Mouse (Mus musculus) embryonic stem cell, embryonic (primary cell): ENCODE data around the gene Gns.

Experiments
- CTCF ChIA-PET, 4 experiments: fragments of 300-600 bp in 2 of 4; fragments of 350-600 bp in 2 of 4; sonication (Branson Sonifier 250); formaldehyde crosslinking; loops; one replicate each; lab custom pipeline; 2022; ENCODE audit warnings: inconsistent platforms in 2 of 4; lab: Charles Lee
- POLR2A ChIA-PET, 4 experiments: fragments of 300-600 bp in 2 of 4; fragments of 350-600 bp in 2 of 4; sonication (Branson Sonifier 250); formaldehyde crosslinking; loops; one replicate each; lab custom pipeline; 2022; ENCODE audit warnings: antibody characterized with exemption in 4 of 4, inconsistent platforms in 1 of 4; lab: Charles Lee

Gene Gns

GRCm38 (mm10) chr10:121414127-121414526 lies 49.2 kb downstream of the Gns start:
- POLR2A ChIA-PET, result interaction anchor here in 1 of 4 experiments (0.6 kb wide), 1 partner anchor 60 kb away, joined by 3 read pairs; no protein-coding TSS in a partner anchor
- CTCF ChIA-PET, result no interaction called here

- CTCF ChIA-PET, result interaction anchor here (0.6 to 1.7 kb wide), 5 partner anchors 9 to 114 kb away, joined by 3 to 7 read pairs (median 3); no protein-coding TSS in a partner anchor
These were observed 53.9 kb downstream of the Gns start for GRCm38 (mm10) chr10:121418835-121419234.

DNA sequence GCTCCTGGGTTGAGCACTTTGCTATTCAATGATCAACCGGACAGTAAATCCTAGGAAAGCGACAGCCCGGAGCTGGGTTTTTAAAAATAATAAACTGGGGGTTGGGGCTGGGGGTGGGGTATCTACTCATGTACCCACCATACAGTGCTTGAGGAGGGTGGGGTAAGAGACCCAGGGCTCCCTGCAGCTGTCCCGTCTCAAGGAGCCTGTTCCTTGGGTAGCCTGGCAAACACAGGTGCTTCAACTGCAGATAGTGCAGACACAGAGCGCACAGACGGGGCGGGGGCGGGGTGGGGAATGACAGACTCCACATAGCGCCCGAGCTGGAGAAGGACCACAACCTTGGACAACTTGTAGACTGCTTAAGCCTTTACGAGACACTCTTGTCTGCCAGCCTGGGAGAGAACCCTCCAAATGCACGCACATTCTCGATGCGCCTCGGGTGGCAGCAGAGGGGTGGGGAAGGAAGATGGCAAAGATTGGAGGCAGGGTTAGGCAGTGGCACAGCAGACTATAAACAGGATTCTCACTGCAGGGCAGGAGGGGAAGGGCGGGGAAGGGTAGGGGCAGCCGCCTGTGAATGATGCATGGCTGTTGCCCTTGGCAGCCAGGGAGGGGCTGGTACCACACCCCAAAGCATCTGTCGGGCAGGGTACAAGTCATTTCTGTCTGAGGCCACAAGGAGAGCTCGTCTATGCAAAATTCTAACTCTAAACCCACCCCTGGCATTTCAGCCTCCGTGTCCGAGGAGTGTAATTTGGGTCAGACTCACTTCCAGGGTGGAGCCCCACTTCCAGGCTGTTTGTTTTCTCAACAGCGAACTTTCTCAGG lies 55.0 kb downstream of the Gns start:
- CTCF ChIA-PET, result interaction anchor here (0.6 to 2.2 kb wide), 11 partner anchors 8 to 113 kb away, joined by 3 to 14 read pairs (median 4); no protein-coding TSS in a partner anchor

More at GRCm38 (mm10) chr10:121418835-121419234, 53.9 kb downstream of the Gns start:
- POLR2A ChIA-PET, result interaction anchor here in 2 of 4 experiments (0.6 to 1.5 kb wide), 2 partner anchors 10 to 90 kb away, joined by 3 to 4 read pairs; no protein-coding TSS in a partner anchor

DNA sequence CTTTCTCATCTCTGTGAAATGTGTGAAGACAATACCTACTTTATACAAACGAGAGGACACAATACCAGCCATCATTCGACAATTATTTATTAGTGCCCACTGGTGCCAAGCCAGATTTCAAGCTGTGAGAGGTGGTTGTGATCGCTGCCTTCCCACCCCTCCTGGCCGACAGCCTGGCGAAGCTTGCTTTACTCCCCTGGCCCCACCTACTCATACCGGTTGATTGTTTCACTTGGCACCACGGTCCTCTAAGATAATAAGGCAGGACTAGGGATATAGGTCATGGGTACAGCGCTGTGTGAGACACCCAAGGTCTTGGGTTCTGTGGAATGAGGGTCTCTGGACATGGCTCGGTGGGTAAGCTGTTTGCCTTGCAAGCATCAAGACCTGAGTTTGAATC lies 56.1 kb downstream of the Gns start:
- ChIA-PET POLR2A (interaction anchor here in 1 of 4 experiments (0.6 to 1.7 kb wide), 6 partner anchors 9 to 100 kb away, joined by 3 to 5 read pairs (median 4); no protein-coding TSS in a partner anchor), CTCF (interaction anchor here in 2 of 4 experiments (1.5 to 2.2 kb wide), 3 partner anchors 9 to 17 kb away, joined by 4 to 14 read pairs (median 6); no protein-coding TSS in a partner anchor)

More for the DNA sequence above, 55.0 kb downstream of the Gns start:
- POLR2A ChIA-PET, result interaction anchor here (0.6 to 1.5 kb wide), 9 partner anchors 9 to 723 kb away, joined by 3 to 13 read pairs (median 3); no protein-coding TSS in a partner anchor

DNA sequence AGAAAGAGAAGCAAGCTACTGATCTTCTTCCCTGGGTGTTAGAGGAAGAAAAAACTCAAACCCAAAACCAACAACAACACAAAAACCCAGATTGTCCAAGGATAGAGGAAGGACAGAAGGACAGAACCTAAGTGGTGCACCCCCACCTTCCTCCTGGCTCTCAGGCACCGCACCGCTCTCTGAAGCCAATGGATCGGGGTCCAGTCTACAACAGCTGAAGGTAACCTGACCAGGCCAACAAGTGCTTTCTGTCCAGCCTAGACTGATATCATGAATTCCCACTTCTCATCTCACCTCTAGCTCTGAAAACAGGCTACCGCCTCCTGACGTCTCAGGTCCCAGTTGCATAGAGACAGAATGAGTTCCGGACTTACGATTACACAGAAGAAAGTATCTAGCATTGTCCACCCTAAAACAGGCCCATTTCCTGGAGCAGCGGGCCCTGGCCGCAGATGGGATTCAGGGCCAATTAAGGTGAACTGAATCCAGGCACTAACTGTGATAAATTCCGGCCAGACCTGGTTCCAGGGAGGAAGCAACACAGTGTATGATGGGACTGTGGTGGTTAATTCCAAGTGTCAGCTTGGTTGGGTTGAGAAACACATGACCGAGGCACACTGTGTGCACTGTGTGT lies 56.9 kb downstream of the Gns start:
- POLR2A ChIA-PET, result interaction anchor here in 3 of 4 experiments (0.6 to 1.7 kb wide), 6 partner anchors 9 to 1105 kb away, joined by 3 to 5 read pairs (median 3); partner anchors contain the start of gene Rassf3 (in 1 of the 3)
- CTCF ChIA-PET, result interaction anchor here in 1 of 4 experiments (1.8 to 2.2 kb wide), 2 partner anchors 12 to 18 kb away, joined by 4 to 14 read pairs; no protein-coding TSS in a partner anchor

- POLR2A ChIA-PET, result interaction anchor here in 3 of 4 experiments (0.6 to 1.7 kb wide), 4 partner anchors 10 to 1105 kb away, joined by 3 to 5 read pairs (median 3); partner anchors contain the start of gene Rassf3 (in 1 of the 3)
- CTCF ChIA-PET, result interaction anchor here in 1 of 4 experiments (2.2 kb wide), 1 partner anchor 13 kb away, joined by 14 read pairs; no protein-coding TSS in a partner anchor
These were observed 57.4 kb downstream of the Gns start for GRCm38 (mm10) chr10:121422294-121422693.

- ChIA-PET POLR2A (interaction anchor here in 2 of 4 experiments (1.3 to 1.9 kb wide), 2 partner anchors 12 to 13 kb away, joined by 3 to 7 read pairs; no protein-coding TSS in a partner anchor), CTCF (interaction anchor here in 3 of 4 experiments (0.7 to 1.5 kb wide), 4 partner anchors 11 to 55 kb away, joined by 3 to 4 read pairs (median 4); no protein-coding TSS in a partner anchor)
These were observed 58.9 kb downstream of the Gns start for GRCm38 (mm10) chr10:121423541-121424349.

GRCm38 (mm10) chr10:121424455-121424854 lies 59.6 kb downstream of the Gns start:
- CTCF ChIA-PET, result interaction anchor here (0.5 to 1.5 kb wide), 4 partner anchors 12 to 554 kb away, joined by 3 to 5 read pairs (median 4); no protein-coding TSS in a partner anchor

DNA sequence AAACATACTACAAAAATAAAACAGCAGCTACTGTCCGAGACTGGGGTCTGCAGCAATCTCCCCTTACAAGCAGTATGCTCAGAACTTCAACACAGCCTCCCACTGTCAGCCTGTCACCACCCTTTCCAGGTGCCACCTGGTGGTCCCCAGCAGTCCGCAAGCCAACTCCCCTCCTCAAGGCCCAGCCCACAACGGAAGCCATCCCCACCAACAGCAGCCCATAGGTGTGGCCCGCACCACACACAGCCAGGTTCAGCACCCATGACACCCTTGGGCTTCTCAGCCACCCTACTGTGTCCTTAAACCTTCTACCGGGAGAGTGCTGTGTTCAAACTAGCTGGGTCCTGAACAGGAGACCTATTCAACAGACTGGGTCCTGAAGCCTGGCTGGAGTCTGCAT lies 60.2 kb downstream of the Gns start:
- CTCF ChIA-PET, result interaction anchor here (0.5 to 4.1 kb wide), 6 partner anchors 13 to 553 kb away, joined by 3 to 19 read pairs (median 3); no protein-coding TSS in a partner anchor
- POLR2A ChIA-PET, result interaction anchor here in 2 of 4 experiments (0.6 to 1.3 kb wide), 3 partner anchors 13 to 51 kb away, joined by 3 to 4 read pairs (median 3); partner anchors contain the start of gene Rassf3 (in 1 of the 2)

More at GRCm38 (mm10) chr10:121424455-121424854, 59.6 kb downstream of the Gns start:
- POLR2A ChIA-PET, result interaction anchor here in 2 of 4 experiments (1.3 to 1.9 kb wide), 2 partner anchors 13 to 14 kb away, joined by 3 to 7 read pairs; no protein-coding TSS in a partner anchor

GRCm38 (mm10) chr10:121425506-121426025 lies 60.7 kb downstream of the Gns start:
- CTCF ChIA-PET, result interaction anchor here (0.5 to 4.1 kb wide), 7 partner anchors 14 to 159 kb away, joined by 3 to 19 read pairs (median 3); no protein-coding TSS in a partner anchor
- POLR2A ChIA-PET, result interaction anchor here in 2 of 4 experiments (0.6 kb wide), 2 partner anchors 14 to 51 kb away, joined by 3 to 4 read pairs; partner anchors contain the start of gene Rassf3 (in 1 of the 2)

GRCm38 (mm10) chr10:121426458-121427070 lies 61.7 kb downstream of the Gns start:
- ChIA-PET CTCF (interaction anchor here (0.6 to 4.1 kb wide), 25 partner anchors 15 to 1611 kb away, joined by 3 to 42 read pairs (median 4); partner anchors contain the start of gene Rassf3 (in 1 of the 4)), POLR2A (interaction anchor here (0.6 to 2.3 kb wide), 8 partner anchors 14 to 1079 kb away, joined by 3 to 9 read pairs (median 4); no protein-coding TSS in a partner anchor)

DNA sequence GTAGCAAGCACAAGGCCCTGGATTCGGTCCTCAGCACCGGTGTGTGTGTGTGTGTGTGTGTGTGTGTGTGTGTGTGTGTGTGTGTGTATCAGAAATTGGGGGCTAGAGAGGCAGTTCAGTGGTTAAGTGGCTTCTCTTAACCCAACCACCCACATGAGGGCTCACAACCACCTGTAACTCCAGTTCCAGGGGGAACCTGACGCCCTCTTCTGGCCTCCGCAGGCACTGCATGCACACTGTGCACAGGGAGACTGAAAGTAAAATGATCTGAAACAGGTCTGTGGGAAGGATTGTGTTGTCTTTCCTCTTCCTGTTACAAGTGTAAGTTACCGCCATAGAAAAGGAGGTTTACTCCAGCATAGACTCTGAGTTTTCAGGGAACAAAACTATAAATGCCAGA lies 62.2 kb downstream of the Gns start:
- POLR2A ChIA-PET, result interaction anchor here in 3 of 4 experiments (0.6 to 2.3 kb wide), 11 partner anchors 10 to 1080 kb away, joined by 3 to 9 read pairs (median 3); no protein-coding TSS in a partner anchor
- CTCF ChIA-PET, result interaction anchor here (0.6 to 4.1 kb wide), 32 partner anchors 8 to 1050 kb away, joined by 3 to 42 read pairs (median 4); partner anchors contain the start of gene Rassf3 (in 1 of the 4)

GRCm38 (mm10) chr10:121428011-121428711 lies 63.3 kb downstream of the Gns start:
- ChIA-PET CTCF (interaction anchor here (0.6 to 4.1 kb wide), 20 partner anchors 7 to 105 kb away, joined by 3 to 42 read pairs (median 4); partner anchors contain the start of gene Rassf3 (in 1 of the 4)), POLR2A (interaction anchor here in 3 of 4 experiments (0.5 to 2.3 kb wide), 18 partner anchors 8 to 507 kb away, joined by 3 to 10 read pairs (median 4); no protein-coding TSS in a partner anchor)

DNA sequence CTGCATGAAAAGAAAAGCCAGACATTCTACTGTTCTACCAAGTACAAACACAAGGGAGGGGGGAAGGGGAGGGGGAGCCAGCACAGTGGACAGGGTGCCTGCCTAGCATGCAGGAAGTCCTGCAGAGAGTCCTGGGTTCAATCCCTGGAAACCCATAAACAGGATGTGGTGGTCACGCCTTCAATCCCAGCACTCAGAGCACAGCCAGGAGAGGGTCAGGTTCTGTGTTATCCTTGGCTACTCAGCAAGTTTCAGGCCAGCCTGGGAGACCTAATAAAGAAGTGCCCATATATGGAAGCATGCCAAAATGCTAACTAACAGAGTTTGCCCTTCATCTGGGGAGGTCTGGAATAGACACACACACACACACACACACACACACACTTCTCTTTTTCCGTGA lies 64.2 kb downstream of the Gns start:
- ChIA-PET POLR2A (interaction anchor here in 2 of 4 experiments (0.7 to 1.4 kb wide), 9 partner anchors 9 to 508 kb away, joined by 3 to 10 read pairs (median 3); no protein-coding TSS in a partner anchor), CTCF (interaction anchor here in 3 of 4 experiments (0.7 to 4.1 kb wide), 4 partner anchors 16 to 18 kb away, joined by 3 to 42 read pairs (median 11); no protein-coding TSS in a partner anchor)
